Mouse (Mus musculus): ENCODE results near the gene Fam171a1. TPM values are rescaled to one million over a fixed set of nuclear protein-coding genes. Genes with fewer than 3 reads are reported as not detected.
"Not testable (repeated sequence)": the region's sequence is repeated elsewhere in the genome, so short reads cannot be mapped to it uniquely, and the experiment has no call there.

Fam171a1 gene
- 5.2 and 10.0 TPM in 2 replicates for polyA plus RNA-seq (2012; ENCODE audit: insufficient read depth, insufficient read length, missing spikeins)

DNA sequence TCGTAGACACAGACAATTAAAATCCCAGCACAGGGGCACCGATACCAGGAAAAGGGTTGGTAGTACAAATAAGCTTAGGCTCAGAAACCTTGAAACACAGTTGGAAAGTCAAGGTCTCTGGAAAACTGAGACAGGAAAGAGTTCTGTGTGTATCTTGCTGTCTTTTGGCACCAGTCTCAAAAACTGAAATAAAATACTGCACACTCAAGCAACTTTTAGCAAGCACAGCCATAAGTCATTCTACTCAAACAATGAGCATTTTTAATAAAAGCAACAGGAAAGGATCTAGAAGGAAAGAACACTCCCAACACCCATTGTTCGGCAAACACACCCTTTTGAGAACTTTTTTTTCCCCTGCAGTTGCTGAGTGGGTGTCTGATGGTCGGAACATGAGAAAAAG is at the start of gene Fam171a1:
Fam171a1 (plus strand) TSS at position 359 of the 400 bp plus-strand sequence.
- H3K27ac ChIP-seq (replicated peaks; ENCODE audit: low read depth, low read length), result peak within 1 kb of the TSS; percentile 70
- H3K4me3 ChIP-seq (ENCODE audit: insufficient read depth, low read depth, low read length), result peak within 1 kb of the TSS; percentile 4; the same call in 1 of the 2 replicates
- H3K4me1 ChIP-seq (ENCODE audit: control insufficient read depth, insufficient read depth, insufficient read length, low read length), result peaks cover 5% of the 10 kb centered on the region; the same call in 1 of the 2 replicates

GRCm38 (mm10) chr2:3069140-3069539 is 44.9 kb upstream of the Fam171a1 start:
- Histone ChIP-seq H3K27ac (replicated peaks; ENCODE audit: low read depth, low read length) (no peak overlapping the region), H3K4me1 (ENCODE audit: control insufficient read depth, insufficient read depth, insufficient read length, low read length) (no peaks in the 10 kb centered on the region), H3K4me3 (ENCODE audit: insufficient read depth, low read depth, low read length) (no peak overlapping the region)

DNA sequence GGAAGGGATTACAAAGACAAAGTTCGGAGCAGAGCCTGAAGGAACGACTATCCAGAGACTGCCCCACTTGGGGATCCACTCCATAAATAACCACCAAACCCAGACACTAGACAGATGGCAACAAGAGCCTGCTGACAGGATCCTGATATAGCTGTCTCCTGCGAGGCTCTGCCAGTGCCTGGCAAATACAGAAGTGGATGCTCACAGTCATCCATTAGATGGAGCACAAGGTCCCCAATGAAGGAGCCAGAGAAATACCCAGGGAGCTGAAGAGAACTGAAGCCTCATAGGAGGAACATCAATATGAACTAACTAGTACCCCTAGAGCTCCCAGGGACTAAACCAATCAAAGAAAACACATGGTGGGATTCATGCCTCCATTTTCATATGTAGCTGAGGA is 25.7 kb upstream of the Fam171a1 start:
- not testable (repeated sequence) for H3K4me3 ChIP-seq (ENCODE audit: insufficient read depth, low read depth, low read length); H3K4me1 ChIP-seq (ENCODE audit: control insufficient read depth, insufficient read depth, insufficient read length, low read length); H3K27ac ChIP-seq (replicated peaks; ENCODE audit: low read depth, low read length)

GRCm38 (mm10) chr2:3089274-3089673 is 24.8 kb upstream of the Fam171a1 start:
- Histone ChIP-seq H3K27ac (replicated peaks; ENCODE audit: low read depth, low read length) (no peak overlapping the region), H3K4me3 (ENCODE audit: insufficient read depth, low read depth, low read length) (no peak overlapping the region), H3K4me1 (ENCODE audit: control insufficient read depth, insufficient read depth, insufficient read length, low read length) (no peaks in the 10 kb centered on the region)

GRCm38 (mm10) chr2:3096101-3096500 is 17.9 kb upstream of the Fam171a1 start:
- Histone ChIP-seq H3K4me1 (ENCODE audit: control insufficient read depth, insufficient read depth, insufficient read length, low read length) (no peaks in the 10 kb centered on the region), H3K4me3 (ENCODE audit: insufficient read depth, low read depth, low read length) (no peak overlapping the region), H3K27ac (replicated peaks; ENCODE audit: low read depth, low read length) (no peak overlapping the region)

DNA sequence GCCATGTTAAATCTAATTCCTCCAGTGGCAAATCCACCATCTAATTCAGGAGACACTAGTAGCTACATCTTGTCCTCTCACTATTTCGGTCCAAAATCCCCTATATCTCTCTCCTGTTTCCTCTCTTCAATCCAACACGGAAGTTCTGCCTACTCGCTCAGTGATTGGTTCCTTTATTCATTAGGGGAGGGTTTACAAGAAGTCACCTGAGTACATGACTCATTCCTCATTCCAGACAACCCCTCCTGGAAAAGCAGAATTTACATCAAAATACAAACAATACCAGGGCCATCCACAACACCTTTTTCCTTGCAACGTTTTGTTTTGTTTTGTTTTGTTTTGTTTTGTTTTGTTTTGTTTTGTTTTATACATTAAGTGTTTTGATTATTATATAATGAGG is 14.1 kb upstream of the Fam171a1 start:
- Histone ChIP-seq H3K4me3 (ENCODE audit: insufficient read depth, low read depth, low read length) (no peak overlapping the region), H3K27ac (replicated peaks; ENCODE audit: low read depth, low read length) (no peak overlapping the region), H3K4me1 (ENCODE audit: control insufficient read depth, insufficient read depth, insufficient read length, low read length) (peaks cover 6% of the 10 kb centered on the region)

DNA sequence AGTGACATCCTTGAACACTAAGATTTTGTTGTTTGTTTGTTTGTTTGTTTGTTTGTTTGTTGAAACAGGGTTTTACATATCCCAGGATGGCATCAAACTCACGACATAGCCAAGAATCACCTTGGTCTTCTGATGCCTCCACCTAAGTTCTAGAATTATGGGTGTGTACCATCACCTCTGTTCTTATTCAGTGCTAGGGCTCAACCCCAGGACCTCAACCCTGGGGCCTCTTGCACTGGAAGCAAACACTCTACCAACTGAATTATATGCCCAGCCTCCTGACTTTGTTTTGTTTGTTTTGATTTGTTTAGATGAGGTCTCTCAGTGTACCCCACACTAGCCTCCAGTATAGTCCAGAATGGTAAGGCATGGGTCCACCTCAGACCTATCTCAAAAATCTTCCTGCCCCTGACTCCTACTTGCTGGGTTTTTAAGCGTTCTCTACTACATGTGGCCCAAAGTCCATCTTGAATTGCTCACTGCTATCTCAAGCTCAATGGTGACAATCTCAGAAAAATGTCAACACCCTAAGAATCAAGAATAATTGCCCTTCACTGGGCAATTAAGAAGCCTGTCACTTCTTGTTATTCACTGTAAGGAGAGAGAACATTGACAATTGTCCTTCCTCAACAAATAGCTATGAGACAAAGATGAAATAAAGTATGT is 12.6 kb upstream of the Fam171a1 start:
- H3K4me1 ChIP-seq (ENCODE audit: control insufficient read depth, insufficient read depth, insufficient read length, low read length), result peaks cover 6% of the 10 kb centered on the region
- no peak overlapping the region for H3K4me3 ChIP-seq (ENCODE audit: insufficient read depth, low read depth, low read length)
- H3K27ac ChIP-seq (replicated peaks; ENCODE audit: low read depth, low read length), result no peak overlapping the region; the same call in 1 of the 2 replicates

GRCm38 (mm10) chr2:3102360-3102759 is 11.7 kb upstream of the Fam171a1 start:
- Histone ChIP-seq H3K4me3 (ENCODE audit: insufficient read depth, low read depth, low read length) (no peak overlapping the region), H3K27ac (replicated peaks; ENCODE audit: low read depth, low read length) (peak overlapping the region; percentile 47), H3K4me1 (ENCODE audit: control insufficient read depth, insufficient read depth, insufficient read length, low read length) (peaks cover 6% of the 10 kb centered on the region)

- H3K4me3 ChIP-seq (ENCODE audit: insufficient read depth, low read depth, low read length), result no peak overlapping the region
- H3K4me1 ChIP-seq (ENCODE audit: control insufficient read depth, insufficient read depth, insufficient read length, low read length), result peaks cover 9% of the 10 kb centered on the region
- no peak overlapping the region for H3K27ac ChIP-seq (replicated peaks; ENCODE audit: low read depth, low read length)
Measured at GRCm38 (mm10) chr2:3107471-3107870, 6.6 kb upstream of the Fam171a1 start.

DNA sequence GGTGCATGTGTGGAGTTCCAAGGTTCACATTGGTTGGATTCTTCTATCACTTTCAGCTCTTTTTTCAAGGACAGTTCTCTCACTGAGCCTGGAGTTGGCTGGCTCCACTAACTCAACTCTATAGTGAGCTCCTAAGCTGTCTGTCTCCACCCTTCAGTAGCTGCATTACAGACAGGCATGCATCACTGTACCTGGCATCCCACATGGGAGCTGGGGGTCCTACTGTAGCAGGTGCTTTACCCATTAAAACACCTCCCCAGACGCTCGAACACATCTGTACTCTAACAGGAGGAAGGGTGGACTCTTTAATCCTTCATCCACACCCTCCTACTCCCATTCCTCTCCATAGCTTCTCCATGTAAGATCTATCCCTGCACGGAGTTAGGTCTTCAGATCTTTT is 5.6 kb upstream of the Fam171a1 start:
- peaks cover 5% of the 10 kb centered on the region; the same call in 1 of the 2 replicates for H3K4me1 ChIP-seq (ENCODE audit: control insufficient read depth, insufficient read depth, insufficient read length, low read length)
- no peak overlapping the region for H3K27ac ChIP-seq (replicated peaks; ENCODE audit: low read depth, low read length)
- no peak overlapping the region for H3K4me3 ChIP-seq (ENCODE audit: insufficient read depth, low read depth, low read length)

GRCm38 (mm10) chr2:3108834-3109233 is 5.2 kb upstream of the Fam171a1 start:
- Histone ChIP-seq H3K4me1 (ENCODE audit: control insufficient read depth, insufficient read depth, insufficient read length, low read length) (peaks cover 8% of the 10 kb centered on the region; the same call in 1 of the 2 replicates), H3K4me3 (ENCODE audit: insufficient read depth, low read depth, low read length) (no peak overlapping the region), H3K27ac (replicated peaks; ENCODE audit: low read depth, low read length) (no peak overlapping the region)

- 0 out of 2 replicates have a peak overlapping the region, but pooled peaks have one; percentile 8 for H3K27ac ChIP-seq (replicated peaks; ENCODE audit: low read depth, low read length)
- peaks cover 9% of the 10 kb centered on the region; the same call in 1 of the 2 replicates for H3K4me1 ChIP-seq (ENCODE audit: control insufficient read depth, insufficient read depth, insufficient read length, low read length)
- H3K4me3 ChIP-seq (ENCODE audit: insufficient read depth, low read depth, low read length), result peak overlapping the region; percentile 97; the same call in 1 of the 2 replicates
Measured at GRCm38 (mm10) chr2:3117855-3118202, 3.8 kb downstream of the Fam171a1 start.

- peak overlapping the region; percentile 61; the same call in 1 of the 2 replicates for H3K27ac ChIP-seq (replicated peaks; ENCODE audit: low read depth, low read length)
- H3K4me3 ChIP-seq (ENCODE audit: insufficient read depth, low read depth, low read length), result peak overlapping the region; percentile 97
- peaks cover 12% of the 10 kb centered on the region; the same call in 1 of the 2 replicates for H3K4me1 ChIP-seq (ENCODE audit: control insufficient read depth, insufficient read depth, insufficient read length, low read length)
Measured at GRCm38 (mm10) chr2:3118203-3118941, 4.3 kb downstream of the Fam171a1 start.

- Histone ChIP-seq H3K27ac (replicated peaks; ENCODE audit: low read depth, low read length) (peak overlapping the region; percentile 74), H3K4me1 (ENCODE audit: control insufficient read depth, insufficient read depth, insufficient read length, low read length) (peaks cover 9% of the 10 kb centered on the region; the same call in 1 of the 2 replicates), H3K4me3 (ENCODE audit: insufficient read depth, low read depth, low read length) (peak overlapping the region; percentile 97)
Measured at GRCm38 (mm10) chr2:3118969-3119368, 4.9 kb downstream of the Fam171a1 start.

- peak overlapping the region; percentile 97 for H3K4me3 ChIP-seq (ENCODE audit: insufficient read depth, low read depth, low read length)
- H3K27ac ChIP-seq (replicated peaks; ENCODE audit: low read depth, low read length), result peak overlapping the region; percentile 45; the same call in 1 of the 2 replicates
- H3K4me1 ChIP-seq (ENCODE audit: control insufficient read depth, insufficient read depth, insufficient read length, low read length), result peaks cover 7% of the 10 kb centered on the region; the same call in 1 of the 2 replicates
Measured at GRCm38 (mm10) chr2:3119371-3119935, 5.4 kb downstream of the Fam171a1 start.
